Mouse (Mus musculus) mouse embryonic stem cell (cell line): ENCODE measurements around the gene Trim26.

ENCODE experiments used
- in situ Hi-C, 2 experiments: fragments of 300-500 bp; cut with MboI; formaldehyde crosslinking; loops; 1 replicate in 1 of 2; 3 replicates in 1 of 2; pipeline ENCODE4 v1.14.3; 2019 to 2020; ENCODE audit warnings: low sequenced_read_pairs in 2 of 2, low pct_unique_long_range_greater_than_20kb in 1 of 2, mixed read lengths in 1 of 2; ENCODE audit not compliant: unreplicated experiment in 1 of 2

The Trim26 gene

GRCm38 (mm10) chr17:36836874-36837647 is at the start of gene Trim26:
Trim26 (plus strand) TSS chr17:36837134.
- in situ Hi-C loops = no loop called here

GRCm38 (mm10) chr17:36788351-36788750 is 48.6 kb upstream of the Trim26 start:
- in situ Hi-C loops = loop anchor here in 1 of 2 experiments (25.0 kb wide), 1 partner anchor 426 kb away; the partner anchor contains the start of gene H2-M10.3

- in situ Hi-C loops = loop anchor here in 1 of 2 experiments (25.0 kb wide), 1 partner anchor 426 kb away; the partner anchor contains the start of gene H2-M10.3
Measured at GRCm38 (mm10) chr17:36788801-36789200, 48.1 kb upstream of the Trim26 start.

GRCm38 (mm10) chr17:36799493-36799892 is 37.4 kb upstream of the Trim26 start:
- in situ Hi-C loops = loop anchor here in 1 of 2 experiments (25.0 kb wide), 1 partner anchor 437 kb away; the partner anchor contains the start of gene H2-M10.3

GRCm38 (mm10) chr17:36799921-36800462 is 36.9 kb upstream of the Trim26 start:
- in situ Hi-C loops = loop anchor here in 1 of 2 experiments (25.0 kb wide), 1 partner anchor 438 kb away; the partner anchor contains the start of gene H2-M10.3

GRCm38 (mm10) chr17:36811871-36812270 is 25.1 kb upstream of the Trim26 start, which contains the start of gene H2-M10.6:
H2-M10.6 (plus strand) TSS chr17:36812171.
- in situ Hi-C loops = no loop called here

GRCm38 (mm10) chr17:36824005-36824404 is 12.9 kb upstream of the Trim26 start:
- in situ Hi-C loops = loop anchor here in 1 of 2 experiments (10.0 kb wide), 1 partner anchor 381 kb away; the partner anchor contains the start of gene Olfr94

GRCm38 (mm10) chr17:36825525-36825924 is 11.4 kb upstream of the Trim26 start:
- in situ Hi-C loops = loop anchor here in 1 of 2 experiments (10.0 kb wide), 1 partner anchor 379 kb away; the partner anchor contains the start of gene Olfr94

GRCm38 (mm10) chr17:36826002-36826401 is 10.9 kb upstream of the Trim26 start:
- in situ Hi-C loops = loop anchor here in 1 of 2 experiments (10.0 kb wide), 1 partner anchor 379 kb away; the partner anchor contains the start of gene Olfr94

GRCm38 (mm10) chr17:36828488-36828887 is 8.4 kb upstream of the Trim26 start:
- in situ Hi-C loops = loop anchor here in 1 of 2 experiments (10.0 kb wide), 1 partner anchor 376 kb away; the partner anchor contains the start of gene Olfr94

GRCm38 (mm10) chr17:36830470-36830869 is 6.5 kb upstream of the Trim26 start:
- in situ Hi-C loops = no loop called here

- in situ Hi-C loops = no loop called here
Measured at GRCm38 (mm10) chr17:36832694-36833093, 4.2 kb upstream of the Trim26 start.

GRCm38 (mm10) chr17:36835591-36836426 is 1.1 kb upstream of the Trim26 start:
- in situ Hi-C loops = no loop called here

- in situ Hi-C loops = no loop called here
Measured at GRCm38 (mm10) chr17:36836427-36836812, 514 bp upstream of the Trim26 start.

GRCm38 (mm10) chr17:36839001-36839400 is 2.1 kb downstream of the Trim26 start:
- in situ Hi-C loops = no loop called here

- in situ Hi-C loops = no loop called here
Measured at GRCm38 (mm10) chr17:36839931-36840330, 3.0 kb downstream of the Trim26 start.

- in situ Hi-C loops = no loop called here
Measured at GRCm38 (mm10) chr17:36840961-36841445, 4.1 kb downstream of the Trim26 start.

GRCm38 (mm10) chr17:36843696-36844095 is 6.8 kb downstream of the Trim26 start:
- in situ Hi-C loops = no loop called here
